Mouse (Mus musculus) heart, postnatal 10 days (tissue): ENCODE measurements at regions not wholly inside any gene's neighbourhood (a gene's known extent, or its start where the extent isn't known, plus 50 kb on each side); places are given as distances from the start of the nearest gene placed in this dataset.

ENCODE experiments used
- DNase-seq, 2 experiments: peaks; one replicate each; pipeline ENCODE4 v3.0.0; 2021
- intact Hi-C: fragments of 180-260 bp; cut with DNase I; formaldehyde crosslinking; loops from one replicate; pipeline ENCODE4 v1.15.1; 2025

DNA sequence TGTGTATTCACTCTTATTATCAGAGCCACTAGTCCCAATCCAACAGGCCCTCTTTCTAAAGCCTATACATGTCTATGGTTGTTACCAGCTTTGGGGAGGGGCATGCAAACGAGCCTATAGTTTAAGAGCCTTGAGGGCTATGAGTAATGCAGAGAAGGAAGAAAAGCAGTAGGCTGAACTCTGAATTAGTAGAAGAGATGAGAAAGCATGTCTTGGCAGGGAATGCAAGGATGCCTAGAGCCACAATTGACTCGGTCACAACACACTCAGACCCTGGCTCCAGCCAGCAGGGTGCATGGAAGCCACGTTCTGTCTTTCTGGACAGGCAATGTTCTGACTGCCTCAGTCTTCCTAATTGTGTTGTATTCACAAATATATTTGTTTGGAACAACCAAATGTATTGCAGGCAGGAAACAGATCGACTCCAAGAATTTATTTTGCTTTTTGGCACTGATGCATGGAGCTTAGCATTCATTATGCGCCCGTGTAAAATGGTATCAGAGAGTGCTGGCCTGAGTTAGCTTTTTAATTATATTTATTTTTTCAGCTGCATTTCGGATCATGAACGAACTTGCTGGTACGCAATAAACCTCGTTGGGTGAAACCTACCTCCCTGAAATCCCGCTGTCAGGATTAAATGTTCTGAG, 110.2 kb downstream of the Rybp start:
- intact Hi-C loops = no loop called here
- DNase-seq = no peak

DNA sequence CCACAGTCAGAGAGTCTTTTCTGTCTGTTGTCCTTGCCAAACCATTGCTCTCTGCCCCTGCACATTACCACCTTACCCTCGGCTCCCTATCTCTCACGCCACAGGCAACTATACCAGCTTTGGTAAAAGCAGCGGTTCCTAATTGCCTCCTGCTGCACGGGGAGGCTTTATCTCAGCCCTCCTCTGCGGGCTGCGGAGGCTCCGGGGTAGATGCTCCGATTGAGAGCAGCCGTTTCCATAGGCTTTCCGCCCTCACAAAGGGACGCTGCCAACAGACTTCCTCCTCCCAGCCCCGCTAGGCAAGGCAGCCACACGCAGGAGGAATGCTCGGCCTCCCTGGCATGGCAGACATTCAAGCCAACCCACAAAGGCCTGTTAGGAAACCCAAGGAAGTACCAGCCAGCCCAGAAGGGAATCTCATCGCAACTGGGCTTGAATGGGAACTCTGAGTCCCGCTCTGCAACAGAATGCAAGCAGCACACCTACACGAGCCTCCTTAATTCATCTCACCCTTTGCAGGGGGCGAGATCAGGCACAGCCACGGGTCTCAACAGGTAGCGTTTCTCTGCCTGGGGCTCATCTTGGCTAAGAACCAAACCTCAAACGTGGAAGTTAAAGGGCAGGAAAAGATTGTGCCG, 116.5 kb downstream of the Rybp start:
- intact Hi-C loops = no loop called here

DNA sequence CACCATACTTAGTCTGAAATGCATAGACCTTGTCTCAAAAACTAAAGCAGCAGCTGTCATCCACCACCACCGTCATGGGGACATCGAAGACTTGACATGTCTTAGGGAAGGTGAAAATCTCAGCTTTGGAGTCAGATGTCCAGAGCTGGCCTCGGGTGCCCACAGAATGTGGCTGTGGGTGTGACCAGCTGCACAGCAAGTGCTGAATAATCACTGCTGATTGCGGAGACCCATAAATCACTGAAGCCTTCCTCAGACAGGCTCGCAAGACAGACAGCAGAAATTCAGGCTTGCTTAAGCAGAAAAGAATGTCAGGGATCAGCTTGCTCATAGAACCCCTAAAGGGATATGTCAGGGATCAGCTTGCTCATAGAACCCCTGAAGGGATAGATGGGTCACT, 120.0 kb downstream of the Rybp start:
- no peak for DNase-seq
- intact Hi-C loops = loop anchor here (10.0 kb wide), 1 partner anchor 357 kb away; no protein-coding TSS in a partner anchor

More for the DNA sequence above, 116.5 kb downstream of the Rybp start:
- DNase-seq = peak; percentile 61 to 70

DNA sequence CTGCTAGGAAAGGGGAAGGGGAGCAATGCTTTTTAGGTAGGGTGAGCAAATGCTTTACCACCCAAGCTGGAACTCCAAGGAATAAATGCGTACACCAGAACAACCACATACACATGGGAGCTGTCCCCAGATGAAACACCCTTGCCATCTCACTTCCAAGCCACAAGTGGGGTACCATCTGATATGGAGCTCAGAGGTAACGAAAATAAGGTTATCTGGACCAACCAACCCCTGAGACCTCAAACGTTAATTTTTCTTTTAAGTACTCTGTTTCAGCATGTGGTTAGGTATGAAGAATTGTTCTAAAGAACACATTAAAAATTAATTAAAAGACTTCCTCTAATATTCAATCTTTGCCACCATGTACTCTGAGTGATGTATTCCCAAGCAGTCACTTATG, 121.5 kb downstream of the Rybp start:
- intact Hi-C loops = loop anchor here (10.0 kb wide), 1 partner anchor 359 kb away; no protein-coding TSS in a partner anchor
- no peak for DNase-seq

DNA sequence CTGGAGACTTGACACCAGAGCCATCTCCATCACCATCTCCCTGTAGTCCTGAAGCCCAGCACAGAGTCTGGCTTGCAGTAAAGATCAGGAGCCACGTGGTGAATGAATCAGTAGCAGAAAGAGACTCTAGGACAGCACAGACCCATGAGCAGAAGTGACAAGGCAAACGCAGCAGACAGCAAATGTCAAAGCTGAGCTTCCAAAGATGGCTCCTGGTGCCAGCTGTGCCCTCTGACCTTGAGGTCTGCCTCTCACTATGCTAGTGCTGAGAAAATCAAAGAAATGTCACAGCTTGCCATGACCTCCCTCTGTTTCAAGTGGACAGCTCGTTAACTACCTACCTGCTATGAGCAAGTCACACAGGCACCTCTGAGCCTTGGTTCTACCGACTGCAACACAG, 123.1 kb downstream of the Rybp start:
- intact Hi-C loops = loop anchor here (10.0 kb wide), 1 partner anchor 361 kb away; no protein-coding TSS in a partner anchor

DNA sequence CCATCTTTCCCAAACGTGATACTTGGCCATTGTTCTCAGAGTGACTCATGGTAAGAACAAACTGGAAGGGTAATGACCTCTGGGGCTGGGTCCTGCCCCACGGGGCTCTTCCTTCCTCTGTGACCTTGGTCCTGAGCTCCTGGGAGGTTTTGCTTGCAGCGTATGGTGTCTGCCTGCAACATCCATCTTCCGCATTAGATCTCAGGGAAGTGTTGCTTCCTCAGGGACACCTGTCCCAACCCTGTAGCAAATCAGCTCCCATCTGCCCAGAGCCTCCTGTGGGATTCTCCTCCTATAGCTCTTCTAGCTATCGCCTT, 123.5 kb downstream of the Rybp start:
- intact Hi-C loops = loop anchor here (2.0 to 10.0 kb wide), 2 partner anchors 123 to 361 kb away; partner anchors contain the start of gene Rybp
- DNase-seq = no peak

More for the DNA sequence above, 123.1 kb downstream of the Rybp start:
- no peak for DNase-seq

DNA sequence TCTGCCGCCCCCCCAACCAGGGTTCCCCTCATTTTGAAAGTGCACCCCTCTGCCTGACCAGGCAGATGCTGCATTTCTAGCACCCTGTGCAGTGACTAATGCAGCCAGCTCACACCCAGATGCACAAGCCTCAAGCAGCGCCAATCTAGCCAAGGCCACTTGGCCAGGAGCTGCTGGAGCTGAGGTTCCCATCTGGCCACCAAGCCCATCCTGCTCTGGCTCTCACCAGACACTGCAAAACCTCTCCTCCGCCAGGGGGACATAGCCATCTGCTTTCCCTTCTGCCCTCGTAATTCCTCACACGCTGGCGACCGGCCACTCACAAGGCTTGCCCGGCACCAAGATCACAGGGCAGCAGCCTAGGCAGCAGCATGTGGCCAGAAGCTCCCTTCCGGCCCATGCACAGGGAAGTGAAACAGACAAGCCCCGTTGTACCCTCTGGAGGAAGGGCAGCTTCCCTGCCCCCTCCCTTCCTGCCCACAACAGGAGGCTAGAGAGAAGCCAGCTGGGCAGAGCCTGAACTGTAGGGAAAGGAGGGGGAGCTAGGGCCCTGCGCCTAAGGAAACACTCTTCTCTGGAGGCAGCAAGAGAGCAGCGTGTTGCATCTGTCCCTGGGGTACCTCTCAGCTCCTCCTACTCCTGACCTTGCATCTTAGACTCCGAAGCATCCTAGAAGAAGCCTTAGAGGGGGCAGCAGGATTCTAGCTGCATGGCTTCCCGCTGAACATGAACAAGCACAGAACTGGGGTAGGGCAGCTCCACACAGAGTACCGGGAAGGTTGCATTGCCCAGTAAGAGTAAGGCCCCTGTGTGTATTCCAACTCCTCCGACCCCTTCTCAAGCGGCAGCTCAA, 124.1 kb downstream of the Rybp start:
- intact Hi-C loops = loop anchor here (2.0 to 10.0 kb wide), 2 partner anchors 124 to 362 kb away; partner anchors contain the start of gene Rybp
- DNase-seq = peak; percentile 88 to 92

DNA sequence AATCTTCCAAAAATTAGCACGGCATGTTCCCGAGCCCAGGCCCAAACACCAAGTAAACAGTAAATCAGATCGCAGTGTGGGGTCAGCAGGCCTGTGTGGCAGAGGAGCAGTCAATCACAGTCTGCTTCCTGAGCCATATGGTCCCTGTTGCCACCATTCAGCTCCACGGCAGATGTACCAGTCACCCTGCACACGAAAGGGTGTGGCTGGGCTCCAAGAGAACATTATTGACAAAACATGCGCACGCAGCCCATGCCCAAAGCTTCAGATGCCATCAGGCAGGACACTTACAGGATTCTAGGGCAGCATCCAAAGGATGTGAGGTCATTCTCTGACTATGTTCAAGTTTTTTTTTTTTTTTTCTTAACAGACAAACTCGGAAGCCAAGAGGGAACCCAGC, 126.6 kb downstream of the Rybp start:
- DNase-seq = no peak
- intact Hi-C loops = loop anchor here (10.0 kb wide), 1 partner anchor 364 kb away; no protein-coding TSS in a partner anchor

DNA sequence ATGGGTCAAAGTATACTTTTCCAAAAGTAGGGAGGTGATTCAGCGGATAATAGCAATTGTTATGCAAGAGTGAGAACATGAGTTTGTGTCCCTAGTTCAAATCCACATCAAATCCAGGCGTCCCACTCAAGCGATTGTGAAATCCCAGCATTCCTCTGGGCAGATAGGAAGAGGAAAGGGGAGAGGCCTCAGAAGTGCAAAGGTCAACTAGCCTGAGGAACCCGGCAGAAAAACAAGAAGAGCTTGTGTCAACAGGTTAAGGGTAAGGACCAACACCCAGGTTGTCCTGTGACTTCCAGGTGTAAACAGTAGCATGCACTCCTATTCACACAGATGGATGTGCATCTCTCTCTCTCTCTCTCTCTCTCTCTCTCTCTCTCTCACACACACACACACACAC, 127.5 kb downstream of the Rybp start:
- DNase-seq = no peak
- intact Hi-C loops = loop anchor here (10.0 kb wide), 1 partner anchor 365 kb away; no protein-coding TSS in a partner anchor

DNA sequence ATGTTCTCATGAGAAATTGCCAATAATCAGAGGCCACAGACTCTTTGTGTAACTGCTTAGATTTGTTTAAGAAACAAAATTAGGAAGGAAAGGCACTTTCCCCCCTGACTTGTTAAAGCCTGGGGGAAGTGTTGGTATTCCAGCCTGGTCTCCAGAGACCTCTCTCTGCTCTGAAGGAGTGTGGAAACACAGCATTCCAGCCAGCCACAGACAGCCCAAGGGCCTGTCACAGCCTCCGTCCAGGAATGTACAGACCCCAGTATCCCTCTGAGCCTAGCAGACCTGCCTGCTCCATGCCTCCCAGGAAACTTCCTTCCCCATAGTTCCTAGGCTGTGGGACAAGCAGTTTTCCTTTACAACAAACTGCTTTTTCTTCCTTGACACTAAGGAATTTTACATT, 128.0 kb downstream of the Rybp start:
- intact Hi-C loops = no loop called here
- no peak for DNase-seq

DNA sequence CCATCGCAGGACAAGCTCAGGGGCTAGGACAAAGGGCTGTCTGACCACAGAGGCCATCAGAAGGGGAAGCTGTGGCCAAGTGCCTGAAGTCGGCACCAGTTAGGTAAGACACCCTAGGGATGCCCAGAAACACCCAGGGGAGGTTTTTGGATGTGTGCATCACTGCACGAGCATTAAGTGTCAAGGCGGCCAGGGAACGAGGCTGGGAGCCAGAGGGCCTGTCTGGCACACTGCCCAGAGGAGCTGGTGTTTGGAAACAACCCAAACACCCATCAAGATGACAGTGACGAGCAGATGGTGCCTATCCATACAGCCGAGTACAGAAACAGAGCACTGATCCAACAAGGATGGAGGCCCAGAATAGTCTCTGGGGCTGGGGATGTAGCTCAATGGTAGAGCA, 130.0 kb downstream of the Rybp start:
- intact Hi-C loops = no loop called here
- no peak for DNase-seq

DNA sequence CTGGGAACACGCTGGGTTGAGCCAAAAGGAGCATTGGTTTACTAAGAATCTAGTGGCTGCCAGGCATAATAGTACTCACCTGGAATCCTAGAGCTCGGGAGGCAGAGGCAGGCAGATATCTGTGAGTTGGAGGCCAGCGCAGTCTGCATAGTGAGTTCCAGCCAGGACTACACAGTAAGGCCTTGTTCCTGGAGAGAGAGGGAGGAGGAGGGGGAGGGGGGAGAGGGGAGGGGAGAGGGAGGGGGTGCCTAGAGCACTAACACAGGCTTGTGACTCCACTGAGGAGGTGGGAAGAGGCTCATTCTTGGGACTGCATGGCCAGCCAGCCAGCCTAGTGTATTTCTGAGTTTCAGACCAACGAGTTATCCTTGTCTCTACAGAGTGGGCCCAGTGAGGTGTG, 131.1 kb downstream of the Rybp start:
- no peak for DNase-seq

DNA sequence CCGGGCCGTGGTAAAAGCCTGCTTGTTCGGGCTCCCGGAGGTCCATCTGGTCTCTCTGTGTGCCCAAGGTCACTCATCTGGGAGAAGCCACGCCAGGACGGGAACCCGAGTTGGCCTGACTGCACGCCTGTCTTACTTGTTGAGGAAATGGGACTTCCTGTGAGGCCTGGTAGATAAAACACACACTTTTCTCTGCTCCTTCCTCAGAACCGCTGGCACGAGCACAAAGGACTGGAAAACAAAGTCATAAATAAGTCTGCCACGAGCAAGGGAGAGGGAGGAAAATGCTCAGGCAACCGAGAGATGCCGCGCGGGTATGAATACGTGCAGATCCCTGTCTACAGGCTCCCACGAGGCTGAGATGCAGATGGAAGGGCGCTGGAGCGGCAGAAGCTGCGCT, 131.6 kb downstream of the Rybp start:
- intact Hi-C loops = no loop called here
- DNase-seq = peak; percentile 45 to 56

More for the DNA sequence above, 131.1 kb downstream of the Rybp start:
- intact Hi-C loops = no loop called here

DNA sequence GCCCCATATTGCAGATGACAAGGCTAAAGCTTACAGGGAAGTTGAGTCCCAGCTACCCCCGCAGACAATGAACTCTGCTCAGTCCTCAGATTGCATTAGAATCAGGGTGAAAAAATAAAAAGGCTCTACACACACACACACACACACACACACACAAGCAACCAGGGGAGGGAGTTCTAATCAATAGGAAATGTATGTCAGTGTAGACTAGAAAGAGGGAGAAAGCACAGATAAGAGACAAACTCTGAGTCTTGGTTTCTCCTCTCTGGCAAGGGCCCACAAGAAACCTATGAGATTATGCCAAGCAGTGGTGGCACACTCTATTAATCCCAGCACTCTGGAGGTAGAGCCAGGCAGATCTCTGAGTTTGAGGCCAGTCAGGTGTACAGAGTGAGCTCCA, 135.8 kb downstream of the Rybp start:
- DNase-seq = no peak
- intact Hi-C loops = loop anchor here (2.0 kb wide), 1 partner anchor 347 kb away; no protein-coding TSS in a partner anchor

DNA sequence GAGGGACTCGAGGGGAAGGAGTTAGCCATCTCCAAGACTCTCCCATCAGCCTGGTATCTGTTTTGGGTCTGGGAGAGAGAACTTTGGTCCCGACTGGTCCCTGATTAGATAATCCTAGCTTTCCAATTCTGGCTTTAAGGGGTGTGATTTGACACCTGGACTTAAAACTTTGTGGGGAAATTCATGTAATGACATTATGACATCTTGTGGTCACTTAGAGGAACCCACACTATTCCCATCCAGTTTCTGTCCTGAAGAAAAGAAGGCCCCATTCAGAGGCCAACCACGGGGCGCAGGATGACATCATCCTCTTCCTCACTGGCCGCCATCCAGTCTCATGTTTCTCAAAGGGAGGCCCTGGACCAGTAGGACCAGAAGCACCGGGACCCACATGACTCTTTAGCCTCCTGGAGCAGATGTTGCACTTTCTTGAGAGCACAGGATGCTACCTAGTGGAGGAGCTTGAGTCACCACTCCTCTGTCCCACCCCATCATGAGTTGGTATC, 136.5 kb downstream of the Rybp start:
- intact Hi-C loops = loop anchor here (2.0 kb wide), 1 partner anchor 346 kb away; no protein-coding TSS in a partner anchor
- no peak for DNase-seq

DNA sequence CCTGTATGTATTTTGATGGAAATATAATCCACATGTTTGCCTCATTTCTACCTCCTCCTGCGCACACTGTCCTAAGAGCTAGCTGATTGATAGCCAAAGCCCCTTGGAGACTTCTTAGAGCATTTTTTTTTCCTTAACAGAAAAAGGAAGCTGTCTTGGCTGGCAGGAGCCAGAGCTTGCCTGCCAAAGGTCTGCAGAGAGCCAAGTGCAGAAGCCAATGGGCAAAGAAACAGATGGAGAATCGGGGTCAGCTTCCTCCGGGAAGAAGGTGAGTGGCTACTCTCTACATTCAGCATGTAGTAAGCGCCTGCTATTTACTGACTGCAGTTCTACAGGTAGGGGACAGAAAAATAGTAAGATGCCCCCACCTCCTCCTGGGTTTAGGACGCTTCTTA, 137.8 kb downstream of the Rybp start:
- intact Hi-C loops = no loop called here
- no peak for DNase-seq

DNA sequence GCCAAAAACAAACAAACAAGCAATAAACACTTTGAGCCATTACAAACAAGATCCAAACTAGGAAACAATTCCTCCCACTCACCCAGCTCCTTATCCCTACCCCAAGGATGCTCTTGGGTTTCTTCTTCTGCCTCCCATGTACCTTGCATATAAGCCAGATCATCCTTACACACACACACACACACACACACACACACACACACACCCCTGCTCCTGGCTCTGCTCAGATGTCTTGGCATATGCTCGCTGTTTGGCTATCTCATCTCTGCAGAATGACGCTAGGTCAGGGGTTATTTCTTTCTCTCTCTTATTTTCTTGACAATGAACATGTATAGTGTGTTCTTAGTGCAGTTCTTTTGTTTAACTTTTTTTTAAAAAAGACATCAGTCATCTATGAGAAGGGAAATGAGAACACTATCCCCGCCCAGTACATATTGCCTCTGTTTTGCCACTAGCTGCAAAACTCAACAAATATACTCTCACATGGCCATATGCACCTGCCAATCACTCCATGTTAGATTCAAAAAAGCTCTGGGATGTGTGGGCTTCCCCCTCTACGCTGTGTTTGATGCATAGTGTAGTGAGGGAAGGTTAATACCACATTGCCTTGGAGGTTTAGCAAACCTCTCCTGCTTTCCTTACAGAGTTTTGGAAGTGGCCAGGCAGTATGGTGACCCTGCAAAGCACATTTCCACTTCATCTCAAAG, 138.4 kb downstream of the Rybp start:
- DNase-seq = no peak
- intact Hi-C loops = no loop called here

DNA sequence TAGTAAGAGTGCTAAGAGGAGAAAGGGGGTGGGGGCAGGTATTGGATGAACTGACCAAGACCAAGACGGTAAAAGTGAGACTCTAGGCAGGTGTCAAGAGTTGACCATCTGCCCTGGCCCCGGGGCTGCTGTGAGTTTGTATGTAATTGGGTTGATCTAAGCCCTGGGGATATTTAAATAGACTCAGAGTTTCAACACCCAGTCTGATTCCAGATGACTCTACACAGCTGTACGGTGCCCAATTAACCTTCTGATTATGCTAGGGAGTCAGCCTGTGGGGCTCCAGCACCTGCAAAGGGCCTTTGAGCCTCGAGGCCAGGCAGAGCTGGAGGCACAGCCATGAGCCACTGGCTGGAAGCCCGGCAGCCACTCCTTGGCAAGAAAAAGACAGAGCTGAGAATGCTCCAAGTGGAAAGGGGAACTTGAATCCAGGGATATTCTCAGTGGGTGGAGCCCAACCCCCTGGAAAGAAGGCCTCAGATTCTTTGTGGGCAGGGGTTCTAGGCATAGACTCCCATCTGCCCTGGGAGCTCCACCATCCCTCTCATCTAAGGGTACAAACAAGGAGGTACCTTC, 140.8 kb downstream of the Rybp start:
- DNase-seq = peak; percentile 45 to 57
- intact Hi-C loops = no loop called here

DNA sequence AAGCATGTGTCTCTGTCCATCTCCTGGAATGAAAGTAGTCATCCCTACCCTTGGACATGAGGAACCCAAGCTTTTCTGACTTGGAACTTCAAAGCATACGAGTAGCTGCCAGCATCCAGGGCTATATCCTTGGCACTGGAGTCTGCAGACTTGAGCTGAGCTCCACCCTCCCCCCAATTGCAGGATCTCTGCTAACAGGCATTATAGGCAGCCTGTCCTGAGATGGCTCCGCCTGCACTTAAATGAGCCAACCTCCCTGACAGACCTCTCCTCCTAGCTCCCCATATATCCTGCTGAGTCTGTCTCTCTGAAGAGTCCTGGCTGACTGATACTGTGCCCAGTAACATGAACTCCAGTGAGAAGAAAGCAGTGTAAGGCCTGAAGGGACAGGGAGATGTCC, 141.4 kb downstream of the Rybp start:
- DNase-seq = no peak
- intact Hi-C loops = loop anchor here (2.0 kb wide), 2 partner anchors 89 to 239 kb away; no protein-coding TSS in a partner anchor
